11 mouse cellular contexts compared by ENCODE assay signal in the genomic region with DNA sequence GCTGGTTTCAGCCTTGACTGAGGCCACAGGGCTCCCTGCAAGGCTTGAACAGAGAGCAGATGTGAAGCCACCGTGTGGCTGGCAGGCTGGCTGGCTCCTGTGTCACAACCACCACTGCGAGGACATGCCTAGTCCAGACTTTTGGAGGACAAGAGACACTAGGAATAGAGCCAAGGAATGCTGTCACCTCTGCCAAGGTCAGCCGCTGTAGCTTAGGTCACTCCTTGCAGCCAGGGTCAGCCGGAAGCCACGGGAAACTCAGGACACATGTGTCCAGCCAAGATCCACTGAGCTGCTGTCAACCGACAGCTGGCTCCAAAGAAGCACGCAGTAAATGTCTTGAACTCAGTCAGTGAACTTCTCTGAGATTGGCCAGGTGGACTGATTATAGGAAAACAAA.
DNase-seq lines count a peak whose midpoint lies in the region; ATAC-seq and TF ChIP-seq lines count a peak whose summit lies in the region.
"Had no signal": no experiment of that assay in that cellular context is flagged by ENCODE, and none has a peak within 500 bp of the region (broad histone marks: within the 10 kb centered on the region; RNA-seq: fewer than 3 reads in every experiment).

No protein-coding gene starts in this region.

- no peak for TF ChIP-seq POLR2A in liver, adult 2 months (IDR thresholded peaks at IDR 0.05; ENCODE audit: extremely low read depth, insufficient read depth, low read length)

- no peaks in the 10 kb centered on the region for H3K36me3 ChIP-seq in liver, adult 2 months (ENCODE audit: control insufficient read depth, insufficient read depth, low read length)
- H3K36me3 ChIP-seq in liver, postnatal 0 days (replicated peaks; ENCODE audit: insufficient read depth, low read length) = no peaks in the 10 kb centered on the region
- H3K36me3 ChIP-seq in heart, embryonic 13.5 days = no peaks in the 10 kb centered on the region

- H3K4me3 ChIP-seq in liver, adult 2 months (ENCODE audit: insufficient read depth, low read depth, low read length) = no peak overlapping the region
- H3K4me3 ChIP-seq in liver, postnatal 0 days (ENCODE audit: low read depth, low read length) = no peak overlapping the region
- H3K4me3 ChIP-seq in heart, embryonic 13.5 days = no peak overlapping the region
- H3K4me3 ChIP-seq: erythroblast, embryonic 14.5 days had no signal

- TF ChIP-seq CTCF in liver, adult 2 months (IDR thresholded peaks at IDR 0.05; ENCODE audit: low read depth, low read length) = no peak
- no peak for TF ChIP-seq CTCF in liver, postnatal 0 days (IDR thresholded peaks at IDR 0.05; ENCODE audit: low read depth)

- H3K4me1 ChIP-seq in liver, adult 2 months (ENCODE audit: control insufficient read depth, insufficient read depth, low read length) = peaks cover 2% of the 10 kb centered on the region
- no peaks in the 10 kb centered on the region for H3K4me1 ChIP-seq in liver, postnatal 0 days (ENCODE audit: insufficient read depth)
- peaks cover 20% of the 10 kb centered on the region for H3K4me1 ChIP-seq in heart, embryonic 13.5 days

- no peak overlapping the region for H3K4me2 ChIP-seq in liver, postnatal 0 days (ENCODE audit: low read depth, low read length)
- no peak overlapping the region for H3K4me2 ChIP-seq in heart, embryonic 13.5 days

- 16% methylated on average over 7 of the region's 7 CpGs for WGBS in liver, adult 2 months
- 70% methylated on average over 7 of the region's 7 CpGs for WGBS in liver, postnatal 0 days (ENCODE audit: insufficient replicate concordance)
- WGBS in heart, embryonic 13.5 days = 34% methylated on average over 7 of the region's 7 CpGs

- no peaks in the 10 kb centered on the region for H3K9me3 ChIP-seq in liver, postnatal 0 days (ENCODE audit: low read length)
- no peaks in the 10 kb centered on the region for H3K9me3 ChIP-seq in heart, embryonic 13.5 days

- TF ChIP-seq EP300 in liver, postnatal 0 days (IDR thresholded peaks at IDR 0.05; ENCODE audit: low read depth) = no peak

- H3K27me3 ChIP-seq in liver, adult 2 months (ENCODE audit: control insufficient read depth, insufficient read depth, low read length) = no peaks in the 10 kb centered on the region
- H3K27me3 ChIP-seq in liver, postnatal 0 days (ENCODE audit: insufficient read depth, low read length) = peaks cover 8% of the 10 kb centered on the region; the same call in 1 of the 2 replicates
- peaks cover 22% of the 10 kb centered on the region for H3K27me3 ChIP-seq in heart, embryonic 13.5 days (replicated peaks)

- peak; percentile 82 for DNase-seq in liver, adult 2 months (ENCODE audit: extremely low read depth, low read depth, low spot score)
- DNase-seq in liver, postnatal 0 days = no peak
- peak; percentile 90 for DNase-seq in kidney, postnatal 14 days
- no peak for DNase-seq in layer of hippocampus, postnatal 14 days (ENCODE audit: low spot score in 2 of 2)
- no peak for DNase-seq in testis, postnatal 14 days (ENCODE audit: low spot score)
- no peak for DNase-seq in neural tube, embryonic 10.5 days (ENCODE audit: extremely low spot score, low spot score)
- DNase-seq in urinary bladder, postnatal 10 days (ENCODE audit: low spot score) = no peak
- DNase-seq: liver had no signal

- no peak for ATAC-seq in liver, postnatal 0 days
- no peak for ATAC-seq in heart, embryonic 13.5 days (ENCODE audit: extremely low read depth, insufficient number of reproducible peaks, low FRiP score, low TSS enrichment)
- ATAC-seq: hindbrain, postnatal 0 days had no signal

- H3K27ac ChIP-seq in liver, adult 2 months (replicated peaks; ENCODE audit: insufficient read depth, low read depth, low read length) = no peak overlapping the region
- no peak overlapping the region for H3K27ac ChIP-seq in liver, postnatal 0 days (ENCODE audit: low read depth)
- peak overlapping the region; percentile 37; the same call in 1 of the 2 replicates for H3K27ac ChIP-seq in heart, embryonic 13.5 days (replicated peaks)
- H3K27ac ChIP-seq: hindbrain, postnatal 0 days had no signal

- H3K79me2 ChIP-seq in liver, adult 2 months (ENCODE audit: control insufficient read depth, insufficient read depth, low read length) = no peaks in the 10 kb centered on the region

- H3K9ac ChIP-seq in liver, adult 2 months (ENCODE audit: low read depth, low read length) = no peak overlapping the region
- no peak overlapping the region for H3K9ac ChIP-seq in liver, postnatal 0 days (replicated peaks)
- no peak overlapping the region for H3K9ac ChIP-seq in heart, embryonic 13.5 days

Comparison
In these comparisons a context has a peak if more than half of its experiments do, and no peak if none do; other contexts are left out.
1. DNase-seq: peak in liver, adult 2 months (single experiment) and kidney, postnatal 14 days (single experiment); none in liver, postnatal 0 days (single experiment), layer of hippocampus, postnatal 14 days (0 of 2), testis, postnatal 14 days (single experiment), neural tube, embryonic 10.5 days (single experiment) and urinary bladder, postnatal 10 days (single experiment).